Mouse (Mus musculus) midbrain, embryonic 10.5 days (tissue): ENCODE results near the gene Iqcn. TPM values are rescaled to one million over a fixed set of nuclear protein-coding genes. Genes with fewer than 3 reads are reported as not detected.
A peak's percentile ranks its signal among the peaks of the same experiment; 100 is the strongest.

Source experiments
- DNase-seq: peaks from one replicate; pipeline ENCODE4 v3.0.0-alpha.2; 2017; ENCODE audit warnings: low spot score
- H3K27ac ChIP-seq: fragments of 300-500 bp; sonication (generic); replicated peaks from 2 replicates; pipeline ENCODE4 v1.5.1; 2016; ENCODE audit warnings: mild to moderate bottlenecking
- H3K27me3 ChIP-seq: fragments of 300-500 bp; sonication (generic); 2 replicates; pipeline ENCODE4 v1.6.1; 2016; ENCODE audit warnings: low read depth, mild to moderate bottlenecking; ENCODE audit not compliant: poor library complexity, severe bottlenecking
- H3K36me3 ChIP-seq: fragments of 300-500 bp; sonication (generic); 2 replicates; pipeline ENCODE4 v1.6.1; 2016; ENCODE audit warnings: mild to moderate bottlenecking, moderate library complexity
- H3K4me1 ChIP-seq: fragments of 300-500 bp; sonication (generic); 2 replicates; pipeline ENCODE4 v1.6.1; 2016
- H3K4me3 ChIP-seq: fragments of 300-500 bp; sonication (generic); 2 replicates; pipeline ENCODE4 v1.5.1; 2016; ENCODE audit warnings: mild to moderate bottlenecking, moderate library complexity
- H3K9me3 ChIP-seq: fragments of 300-500 bp; sonication (generic); replicated peaks from 2 replicates; pipeline ENCODE4 v1.6.1; 2016; ENCODE audit warnings: mild to moderate bottlenecking
- WGBS: fragments of 180-500 bp; shearing (Covaris S2); methylation state at CpG from one replicate; pipeline ENCODE4 v1.1.7; 2016; 5-methylcytosine and 5-hydroxymethylcytosine counted together
- polyA plus RNA-seq: library from polyadenylated mRNA; unstranded; fragments of >200 nt; fragmentation: Nextera tagmentation; extraction: Ambion mirVana; gene quantifications from 2 replicates; pipeline ENCODE4 v1.2.1, GENCODE M21; 2016

Gene Iqcn
- not detected in 2 replicates for polyA plus RNA-seq

GRCm38 (mm10) chr8:70703287-70703686, at the start of gene Iqcn:
Gene Iqcn (plus strand): TSS chr8:70703457.
- Histone ChIP-seq H3K27me3 (no peaks in the 10 kb centered on the region), H3K27ac (no peak within 1 kb of the TSS), H3K4me3 (peak within 1 kb of the TSS; percentile 12; the same call in 1 of the 2 replicates), H3K36me3 (peaks cover 23% of the 10 kb centered on the region), H3K9me3 (no peaks in the 10 kb centered on the region), H3K4me1 (peaks cover 22% of the 10 kb centered on the region)
- 100% methylated on average over 3 of the region's 3 CpGs for WGBS
- DNase-seq = no peak

DNA sequence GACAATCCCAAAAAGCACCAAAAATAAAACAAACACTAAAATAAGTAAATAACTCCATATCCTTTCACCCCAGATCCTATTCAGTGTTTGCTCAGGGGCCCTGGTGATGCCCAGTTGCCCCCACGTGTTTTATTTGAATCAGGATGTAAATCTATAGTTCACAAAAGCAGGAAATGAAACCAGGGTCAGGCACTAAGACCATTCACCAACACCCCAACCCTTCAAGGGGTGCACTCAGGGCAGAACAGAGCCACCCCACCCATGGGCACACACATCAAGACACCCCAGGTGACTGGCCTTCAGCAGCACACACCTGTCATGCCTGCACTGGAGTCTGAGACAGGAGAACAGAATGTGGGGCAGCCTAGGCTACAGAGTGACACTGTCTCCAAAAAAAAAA, 49.1 kb upstream of the Iqcn start:
- 76% methylated on average over 1 of the region's 1 CpGs for WGBS
- Histone ChIP-seq H3K4me1 (peaks cover 68% of the 10 kb centered on the region), H3K36me3 (peaks cover 59% of the 10 kb centered on the region), H3K9me3 (no peaks in the 10 kb centered on the region), H3K4me3 (no peak overlapping the region), H3K27me3 (no peaks in the 10 kb centered on the region), H3K27ac (peak overlapping the region; percentile 93)
- DNase-seq = no peak

GRCm38 (mm10) chr8:70655469-70655868, 47.8 kb upstream of the Iqcn start:
- Histone ChIP-seq H3K27me3 (no peaks in the 10 kb centered on the region), H3K36me3 (peaks cover 46% of the 10 kb centered on the region), H3K4me1 (peaks cover 77% of the 10 kb centered on the region), H3K4me3 (peak overlapping the region; percentile 34), H3K27ac (peak overlapping the region; percentile 93), H3K9me3 (no peaks in the 10 kb centered on the region)
- 17% methylated on average over 2 of the region's 2 CpGs for WGBS
- peak; percentile 40 for DNase-seq

DNA sequence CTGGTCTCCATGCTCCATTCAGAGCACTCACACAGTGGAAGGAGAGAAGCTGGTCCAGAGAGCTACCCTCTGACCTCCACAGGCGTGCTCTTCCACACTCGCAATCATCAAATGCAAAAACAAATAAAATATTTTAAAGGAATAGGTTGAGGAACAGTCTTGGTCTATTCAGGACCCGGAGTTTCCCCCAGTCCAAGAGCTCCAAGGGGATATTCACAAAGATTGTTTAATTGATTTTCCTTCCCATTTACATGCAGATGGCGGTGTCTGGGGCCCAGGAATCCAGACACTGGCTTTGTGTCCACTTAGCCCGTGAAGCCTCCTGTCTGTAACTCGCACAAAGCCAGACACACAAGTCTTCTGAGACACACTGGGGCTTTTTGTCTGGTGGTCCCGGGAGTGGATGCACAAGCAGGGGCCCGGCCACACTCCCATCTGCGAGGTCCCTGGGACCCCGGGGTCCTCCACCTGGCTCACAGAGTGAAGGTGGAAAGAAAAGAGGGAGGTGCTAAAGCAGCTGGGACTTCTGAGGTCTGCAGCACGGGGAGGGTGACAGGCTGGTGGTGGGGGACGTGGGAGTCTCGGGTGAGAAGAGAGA, 47.0 kb upstream of the Iqcn start:
- Histone ChIP-seq H3K36me3 (peaks cover 37% of the 10 kb centered on the region), H3K9me3 (no peaks in the 10 kb centered on the region), H3K4me3 (peak overlapping the region; percentile 34; the same call in 1 of the 2 replicates), H3K27ac (peak overlapping the region; percentile 93), H3K27me3 (no peaks in the 10 kb centered on the region), H3K4me1 (peaks cover 82% of the 10 kb centered on the region)
- DNase-seq = peak; percentile 60
- 44% methylated on average over 13 of the region's 13 CpGs for WGBS

- H3K9me3 ChIP-seq = no peaks in the 10 kb centered on the region
- H3K27ac ChIP-seq = peak overlapping the region; percentile 93
- no peaks in the 10 kb centered on the region for H3K27me3 ChIP-seq
- 94% methylated on average over 3 of the region's 3 CpGs for WGBS
- H3K36me3 ChIP-seq = peaks cover 28% of the 10 kb centered on the region
- H3K4me3 ChIP-seq = peak overlapping the region; percentile 77
- DNase-seq = no peak
- H3K4me1 ChIP-seq = peaks cover 83% of the 10 kb centered on the region
Observed at GRCm38 (mm10) chr8:70657214-70657613, 46.0 kb upstream of the Iqcn start.

DNA sequence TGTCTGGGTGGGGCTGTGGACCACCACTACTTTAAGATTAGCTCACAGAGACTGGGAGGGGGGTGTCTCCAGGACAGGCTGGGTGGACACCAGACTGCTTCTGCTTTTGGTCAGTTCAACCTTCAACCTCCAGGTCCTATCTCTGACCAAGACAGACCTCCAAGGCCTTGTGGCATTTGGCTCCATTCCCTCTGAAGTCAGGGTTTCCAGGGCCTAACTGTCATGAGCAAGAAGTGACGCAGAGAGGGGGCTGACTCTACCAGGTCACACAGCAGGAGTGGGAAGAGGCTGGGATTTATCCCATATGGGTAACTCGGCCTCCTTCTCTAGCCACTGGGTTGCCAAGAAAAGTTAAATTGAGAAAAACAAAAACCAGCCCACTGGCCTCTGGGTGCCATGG, 45.5 kb upstream of the Iqcn start:
- no peak for DNase-seq
- Histone ChIP-seq H3K36me3 (peaks cover 23% of the 10 kb centered on the region), H3K4me1 (peaks cover 78% of the 10 kb centered on the region), H3K4me3 (peak overlapping the region; percentile 77), H3K9me3 (no peaks in the 10 kb centered on the region), H3K27me3 (no peaks in the 10 kb centered on the region), H3K27ac (peak overlapping the region; percentile 93)
- WGBS = 81% methylated on average over 2 of the region's 2 CpGs

DNA sequence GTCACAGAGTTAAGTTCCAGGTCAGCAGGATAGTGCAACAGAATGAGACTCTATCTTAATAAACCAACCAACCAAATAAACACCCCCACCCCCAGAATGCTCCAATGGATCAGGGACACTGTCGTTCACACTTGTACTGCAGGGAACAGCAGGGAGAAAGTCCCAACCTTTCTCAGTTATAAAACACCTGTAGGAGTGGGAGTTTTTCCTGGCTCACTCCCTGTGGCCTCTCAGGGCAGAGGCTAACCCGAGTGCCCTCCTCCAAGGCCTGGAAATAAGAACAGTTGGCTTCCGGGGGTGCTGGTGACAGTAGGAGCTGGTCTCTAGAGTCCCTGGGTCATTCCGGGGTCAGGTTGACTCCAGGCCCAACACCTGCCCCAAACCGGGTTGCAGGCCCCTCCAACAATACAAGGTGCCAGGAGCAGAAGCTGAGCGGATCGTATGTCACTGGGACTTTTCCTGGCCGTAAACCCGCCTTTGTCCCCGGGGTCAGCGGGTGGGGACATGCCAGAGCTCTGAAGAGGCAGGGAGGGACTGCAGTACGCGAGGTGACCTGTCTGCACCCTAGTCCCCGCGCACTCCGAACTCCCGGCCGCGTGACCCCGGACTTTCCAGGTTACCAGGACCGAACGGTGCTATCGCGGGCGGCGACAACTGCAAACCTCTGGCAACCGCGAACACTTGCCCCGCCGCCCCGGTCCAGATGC, 44.2 kb upstream of the Iqcn start:
- no peak for DNase-seq
- peaks cover 78% of the 10 kb centered on the region for H3K4me1 ChIP-seq
- H3K9me3 ChIP-seq = no peaks in the 10 kb centered on the region
- no peaks in the 10 kb centered on the region for H3K27me3 ChIP-seq
- peaks cover 14% of the 10 kb centered on the region for H3K36me3 ChIP-seq
- peak overlapping the region; percentile 93 for H3K27ac ChIP-seq
- peak overlapping the region; percentile 77 for H3K4me3 ChIP-seq
- WGBS = 1% methylated on average over 31 of the region's 31 CpGs

DNA sequence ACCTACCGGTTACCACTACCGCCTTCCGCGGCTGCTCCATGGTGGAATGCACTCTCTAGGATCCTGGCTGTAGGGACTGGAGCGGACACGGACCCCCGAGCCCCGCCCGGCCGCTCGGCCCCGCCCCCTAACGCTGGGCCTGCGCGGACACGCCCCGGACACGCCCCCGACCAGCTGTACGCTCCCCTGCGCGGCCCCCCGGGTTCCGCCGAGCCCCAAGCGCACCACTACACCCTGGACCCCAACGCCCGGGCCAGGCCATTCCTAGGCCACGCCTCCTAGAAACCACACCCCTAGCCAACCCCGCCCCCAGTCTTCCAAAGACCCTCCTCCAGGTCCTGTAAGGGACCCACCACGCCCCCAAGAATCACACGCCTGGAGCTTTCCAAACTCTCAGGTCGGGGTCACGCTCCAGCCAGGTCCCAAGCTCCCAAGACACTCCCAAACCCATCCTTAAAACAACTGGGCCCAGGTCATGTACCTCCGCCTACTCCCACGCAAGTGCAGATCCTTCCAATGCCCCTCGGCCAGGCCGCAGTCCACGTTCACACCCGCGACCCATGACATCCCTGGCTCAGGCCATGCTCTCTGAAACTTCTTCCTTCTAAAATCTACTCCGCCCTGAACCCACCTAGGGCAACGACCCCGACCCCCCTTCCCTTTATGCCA, 43.5 kb upstream of the Iqcn start:
- peak overlapping the region; percentile 77 for H3K4me3 ChIP-seq
- H3K27ac ChIP-seq = peak overlapping the region; percentile 93
- H3K36me3 ChIP-seq = peaks cover 11% of the 10 kb centered on the region
- WGBS = 1% methylated on average over 44 of the region's 44 CpGs
- peaks cover 71% of the 10 kb centered on the region for H3K4me1 ChIP-seq
- H3K9me3 ChIP-seq = no peaks in the 10 kb centered on the region
- no peaks in the 10 kb centered on the region for H3K27me3 ChIP-seq
- DNase-seq = peak; percentile 96

DNA sequence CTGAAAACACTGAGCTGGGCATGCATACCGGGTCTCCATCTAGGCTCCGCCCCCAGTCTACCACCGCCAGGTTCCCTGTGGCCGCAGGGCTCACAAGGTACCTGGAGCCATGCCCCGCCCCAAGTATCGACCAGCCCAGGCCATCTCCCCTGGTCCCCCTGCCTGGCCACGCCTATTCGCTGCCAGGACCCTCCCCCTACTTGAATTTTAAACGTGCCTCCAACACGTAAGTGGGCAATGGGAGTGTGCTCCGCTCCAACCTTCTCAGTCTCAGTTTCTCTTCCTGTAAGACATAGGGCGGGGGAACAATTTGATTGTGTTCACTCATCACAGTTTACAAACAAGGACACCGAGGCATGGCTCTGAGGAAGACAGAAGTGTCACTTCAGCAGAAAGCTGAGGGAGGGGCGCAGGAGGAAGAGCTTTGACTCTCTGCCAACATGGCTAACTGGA, 43.0 kb upstream of the Iqcn start, which contains the start of gene Pgpep1:
Gene Pgpep1, minus strand, starts transcription at position 116 of the 453 bp plus-strand sequence.
- Histone ChIP-seq H3K4me1 (peaks cover 65% of the 10 kb centered on the region), H3K27me3 (no peaks in the 10 kb centered on the region), H3K9me3 (no peaks in the 10 kb centered on the region), H3K27ac (peak within 1 kb of the TSS; percentile 93), H3K36me3 (peaks cover 8% of the 10 kb centered on the region), H3K4me3 (peak within 1 kb of the TSS; percentile 77)
- WGBS = 5% methylated on average over 14 of the region's 14 CpGs
- DNase-seq = peak; percentile 49

- H3K36me3 ChIP-seq = no peaks in the 10 kb centered on the region
- peaks cover 35% of the 10 kb centered on the region for H3K4me1 ChIP-seq
- peak overlapping the region; percentile 69 for H3K27ac ChIP-seq
- 56% methylated on average over 4 of the region's 4 CpGs for WGBS
- H3K4me3 ChIP-seq = no peak overlapping the region
- no peak for DNase-seq
- H3K27me3 ChIP-seq = no peaks in the 10 kb centered on the region
- H3K9me3 ChIP-seq = peaks cover 7% of the 10 kb centered on the region; the same call in 1 of the 2 replicates
Observed at GRCm38 (mm10) chr8:70663691-70664090, 39.6 kb upstream of the Iqcn start.

DNA sequence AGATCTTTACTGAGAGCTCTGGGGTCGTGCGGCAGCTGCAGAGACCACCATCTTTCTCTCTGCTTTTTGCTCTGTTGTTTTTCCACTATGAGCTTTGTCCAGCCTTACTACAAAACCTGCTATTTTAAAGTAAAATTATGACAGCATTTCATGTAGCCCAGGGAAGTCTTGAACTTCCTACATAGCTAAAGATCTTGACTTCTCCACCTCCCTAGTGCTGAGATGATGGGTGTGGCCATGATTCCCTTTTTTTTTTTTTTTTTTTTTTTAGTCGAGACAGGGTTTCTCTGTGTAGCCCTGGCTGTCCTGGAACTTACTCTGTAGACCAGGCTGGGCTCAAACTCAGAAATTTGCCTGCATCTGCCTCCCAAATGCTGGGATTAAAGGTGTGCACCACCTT, 38.6 kb upstream of the Iqcn start:
- Histone ChIP-seq H3K36me3 (no peaks in the 10 kb centered on the region), H3K27ac (no peak overlapping the region), H3K9me3 (peaks cover 7% of the 10 kb centered on the region; the same call in 1 of the 2 replicates), H3K4me3 (no peak overlapping the region), H3K27me3 (no peaks in the 10 kb centered on the region), H3K4me1 (peaks cover 25% of the 10 kb centered on the region)
- 83% methylated on average over 3 of the region's 3 CpGs for WGBS
- no peak for DNase-seq

DNA sequence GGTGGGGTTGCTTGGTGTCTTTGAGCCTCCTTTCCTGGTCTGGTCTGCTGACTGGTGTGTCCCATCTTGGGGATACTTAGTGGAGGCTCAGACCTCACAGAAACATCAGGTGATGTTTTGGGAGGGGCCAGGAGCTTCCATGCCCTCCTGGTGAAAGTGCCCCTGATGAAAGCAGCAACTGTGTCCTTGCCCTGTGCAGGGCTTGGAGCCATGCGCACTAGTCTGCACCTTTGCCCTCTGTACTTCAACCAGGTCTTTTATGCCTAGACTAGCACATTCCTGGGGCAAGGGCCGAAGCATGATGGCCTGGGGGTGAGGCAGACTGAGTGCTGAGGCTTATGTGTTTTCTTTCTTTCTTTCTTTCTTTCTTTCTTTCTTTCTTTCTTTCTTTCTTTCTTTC, 37.7 kb upstream of the Iqcn start:
- no peak overlapping the region for H3K4me3 ChIP-seq
- peaks cover 7% of the 10 kb centered on the region; the same call in 1 of the 2 replicates for H3K9me3 ChIP-seq
- DNase-seq = no peak
- no peak overlapping the region for H3K27ac ChIP-seq
- H3K27me3 ChIP-seq = no peaks in the 10 kb centered on the region
- no peaks in the 10 kb centered on the region for H3K36me3 ChIP-seq
- WGBS = 86% methylated on average over 2 of the region's 2 CpGs
- peaks cover 16% of the 10 kb centered on the region for H3K4me1 ChIP-seq
